Mouse (Mus musculus) G1E (cell line): Measurements from ENCODE around the gene Uckl1.

Experiments
- CTCF ChIP-seq: IDR thresholded peaks from 2 replicates; pipeline ENCODE4 v1.5.1; 2012; ENCODE audit warnings: low read depth, low read length, inconsistent platforms, mixed read lengths
- GATA1 ChIP-seq: IDR thresholded peaks from 2 replicates; pipeline ENCODE4 v1.6.1; 2012; ENCODE audit warnings: borderline replicate concordance, low read length, inconsistent platforms, mixed read lengths
- TAL1 ChIP-seq: conservative IDR thresholded peaks from 2 replicates; pipeline ENCODE4 v1.6.1; 2012; ENCODE audit warnings: low read depth, low read length, inconsistent platforms, mixed read lengths

GRCm38 (mm10) chr2:181541761-181542380 is 42.8 kb downstream of the Uckl1 start:
- TF ChIP-seq CTCF (no peak), GATA1 (no peak), TAL1 (no peak)
